Mouse (Mus musculus) bone marrow macrophage, adult 2 months (primary cell): ENCODE results near the gene Cd4.

Experiments
- CTCF ChIP-seq: IDR thresholded peaks from 2 replicates; pipeline ENCODE4 v1.5.1; 2012; ENCODE audit warnings: low read depth, mild to moderate bottlenecking, low read length, moderate library complexity
- POLR2A ChIP-seq: IDR thresholded peaks from 2 replicates; pipeline ENCODE4 v1.6.1; 2012; ENCODE audit warnings: mild to moderate bottlenecking, low read depth, low read length, borderline replicate concordance

GRCm38 (mm10) chr6:124925173-124925793 is 37.3 kb upstream of the Cd4 start:
- no peak for TF ChIP-seq CTCF
- no peak for TF ChIP-seq POLR2A
